Mouse (Mus musculus) stomach, postnatal 0 days (tissue): Measurements from ENCODE around the gene Ddo. TPM values are rescaled to one million over a fixed set of nuclear protein-coding genes. Genes with fewer than 3 reads are reported as not detected.

Experiments used
- ATAC-seq: fragments of 200-750 bp; cut with Nextera tagmentation; 2 replicates; pipeline ENCODE4 v1.8.0; 2017; ENCODE audit not compliant: low FRiP score, low TSS enrichment
- DNase-seq: peaks from one replicate; pipeline ENCODE4 v3.0.0-alpha.2; 2016; ENCODE audit warnings: low spot score
- H3K27ac ChIP-seq: fragments of 300-500 bp; sonication (generic); replicated peaks from 2 replicates; pipeline ENCODE4 v1.5.1; 2014; ENCODE audit warnings: mild to moderate bottlenecking, control low read depth
- H3K27me3 ChIP-seq: fragments of 300-500 bp; sonication (generic); 2 replicates; pipeline ENCODE4 v1.6.1; 2014; ENCODE audit warnings: low read length; ENCODE audit not compliant: control insufficient read depth, insufficient read depth
- H3K36me3 ChIP-seq: fragments of 300-500 bp; sonication (generic); 2 replicates; pipeline ENCODE4 v1.6.1; 2014; ENCODE audit warnings: low read length, mixed read lengths; ENCODE audit not compliant: control insufficient read depth, insufficient read depth
- H3K4me1 ChIP-seq: fragments of 300-500 bp; sonication (generic); replicated peaks from 2 replicates; pipeline ENCODE4 v1.6.1; 2014; ENCODE audit warnings: antibody characterized with exemption; ENCODE audit not compliant: control insufficient read depth, insufficient read depth
- H3K4me2 ChIP-seq: fragments of 300-500 bp; sonication (generic); replicated peaks from 2 replicates; pipeline ENCODE4 v1.6.1; 2014; ENCODE audit warnings: low read depth, mild to moderate bottlenecking, control low read depth, moderate library complexity
- H3K4me3 ChIP-seq: fragments of 300-500 bp; sonication (generic); 2 replicates; pipeline ENCODE4 v1.5.1; 2014; ENCODE audit warnings: low read depth, low read length, control low read depth
- H3K9ac ChIP-seq: fragments of 300-500 bp; sonication (generic); 2 replicates; pipeline ENCODE4 v1.6.1; 2014; ENCODE audit warnings: mild to moderate bottlenecking, low read length, control low read depth, mixed read lengths
- H3K9me3 ChIP-seq: fragments of 300-500 bp; sonication (generic); 2 replicates; pipeline ENCODE4 v1.6.1; 2016; ENCODE audit warnings: low read length; ENCODE audit not compliant: control insufficient read depth
- CTCF ChIP-seq: IDR thresholded peaks from 2 replicates; pipeline ENCODE4 v1.5.1; 2016; ENCODE audit warnings: antibody characterized with exemption, low read depth, mild to moderate bottlenecking, moderate library complexity
- EP300 ChIP-seq: optimal IDR thresholded peaks from 2 replicates; pipeline ENCODE3; 2016; ENCODE audit warnings: antibody characterized with exemption
- WGBS: fragments of 180-500 bp; shearing (Covaris S2); extraction: QIAGEN DNeasy Blood & Tissue Kit; methylation state at CpG from one replicate; pipeline ENCODE4 v1.1.7; 2014; 5-methylcytosine and 5-hydroxymethylcytosine counted together
- polyA plus RNA-seq: library from polyadenylated mRNA; unstranded; fragments of >200 nt; fragmentation: Nextera tagmentation; extraction: Ambion mirVana; gene quantifications from 2 replicates; pipeline ENCODE4 v1.2.1, GENCODE M21; 2015

Gene Ddo
- polyA plus RNA-seq, 1 experiment from 2014 or later: 2.8 TPM

GRCm38 (mm10) chr10:40666943-40667342 is 37.1 kb downstream of the Ddo start:
- Histone ChIP-seq H3K27me3 (no peaks in the 10 kb centered on the region), H3K4me1 (no peaks in the 10 kb centered on the region), H3K4me3 (no peak overlapping the region), H3K27ac (no peak overlapping the region), H3K9me3 (no peaks in the 10 kb centered on the region), H3K36me3 (no peaks in the 10 kb centered on the region), H3K4me2 (no peak overlapping the region), H3K9ac (no peak overlapping the region)
- ATAC-seq (no peak), DNase-seq (no peak)
- TF ChIP-seq CTCF: no peak
- no peak for TF ChIP-seq EP300
- 88% methylated on average over 1 of the region's 1 CpGs for WGBS

GRCm38 (mm10) chr10:40668640-40669039 is 38.8 kb downstream of the Ddo start:
- no peak for ATAC-seq
- no peak overlapping the region for H3K27ac ChIP-seq
- H3K27me3 ChIP-seq: no peaks in the 10 kb centered on the region
- no peak overlapping the region for H3K4me2 ChIP-seq
- no peaks in the 10 kb centered on the region for H3K4me1 ChIP-seq
- no peak overlapping the region for H3K4me3 ChIP-seq
- TF ChIP-seq EP300 (no peak), CTCF (no peak)
- H3K36me3 ChIP-seq: no peaks in the 10 kb centered on the region
- H3K9me3 ChIP-seq: no peaks in the 10 kb centered on the region
- H3K9ac ChIP-seq: no peak overlapping the region
- no peak for DNase-seq

- WGBS: 58% methylated on average over 8 of the region's 8 CpGs
- no peaks in the 10 kb centered on the region for H3K4me1 ChIP-seq
- H3K9me3 ChIP-seq: no peaks in the 10 kb centered on the region
- H3K27me3 ChIP-seq: no peaks in the 10 kb centered on the region
- no peak for ATAC-seq
- H3K4me2 ChIP-seq: no peak overlapping the region
- H3K9ac ChIP-seq: no peak overlapping the region
- TF ChIP-seq CTCF: no peak
- TF ChIP-seq EP300: no peak
- no peaks in the 10 kb centered on the region for H3K36me3 ChIP-seq
- no peak overlapping the region for H3K27ac ChIP-seq
- H3K4me3 ChIP-seq: no peak overlapping the region
- DNase-seq: no peak
These were observed 42.9 kb downstream of the Ddo start for GRCm38 (mm10) chr10:40672587-40673296.

GRCm38 (mm10) chr10:40673297-40673665 is 43.5 kb downstream of the Ddo start:
- H3K9ac ChIP-seq: no peak overlapping the region
- no peak for TF ChIP-seq CTCF
- no peak for TF ChIP-seq EP300
- H3K9me3 ChIP-seq: no peaks in the 10 kb centered on the region
- H3K36me3 ChIP-seq: no peaks in the 10 kb centered on the region
- no peaks in the 10 kb centered on the region for H3K27me3 ChIP-seq
- H3K4me2 ChIP-seq: no peak overlapping the region
- H3K4me3 ChIP-seq: no peak overlapping the region
- no peak for ATAC-seq
- 58% methylated on average over 7 of the region's 7 CpGs for WGBS
- peak; percentile 6 for DNase-seq
- H3K4me1 ChIP-seq: no peaks in the 10 kb centered on the region
- H3K27ac ChIP-seq: no peak overlapping the region

- Histone ChIP-seq H3K4me3 (no peak overlapping the region), H3K4me2 (no peak overlapping the region; the same call in 1 of the 2 replicates), H3K9me3 (no peaks in the 10 kb centered on the region), H3K27ac (no peak overlapping the region), H3K27me3 (no peaks in the 10 kb centered on the region), H3K36me3 (no peaks in the 10 kb centered on the region), H3K4me1 (no peaks in the 10 kb centered on the region), H3K9ac (no peak overlapping the region)
- 14% methylated on average over 13 of the region's 13 CpGs for WGBS
- peak; percentile 14 for DNase-seq
- ATAC-seq: no peak
- TF ChIP-seq CTCF (no peak), EP300 (no peak)
These were observed 44.3 kb downstream of the Ddo start for GRCm38 (mm10) chr10:40674151-40674550.

- Histone ChIP-seq H3K27me3 (no peaks in the 10 kb centered on the region), H3K9me3 (no peaks in the 10 kb centered on the region), H3K4me2 (no peak overlapping the region), H3K9ac (no peak overlapping the region), H3K4me3 (no peak overlapping the region), H3K36me3 (no peaks in the 10 kb centered on the region), H3K27ac (no peak overlapping the region), H3K4me1 (no peaks in the 10 kb centered on the region)
- DNase-seq: peak; percentile 9
- ATAC-seq: no peak
- TF ChIP-seq EP300: no peak
- 69% methylated on average over 7 of the region's 7 CpGs for WGBS
These were observed 46.1 kb downstream of the Ddo start for GRCm38 (mm10) chr10:40675921-40676320.
